Mouse (Mus musculus) neural tube, embryonic 12.5 days (tissue): ENCODE data around the gene Pard3. TPM values are rescaled to one million over a fixed set of nuclear protein-coding genes. Genes with fewer than 3 reads are reported as not detected.

Experiments used
- ATAC-seq: fragments of 200-750 bp; cut with Nextera tagmentation; 2 replicates; pipeline ENCODE4 v1.8.0; 2017; ENCODE audit warnings: low read depth, mild to moderate bottlenecking, moderate TSS enrichment, moderate library complexity; ENCODE audit not compliant: low FRiP score
- H3K27ac ChIP-seq: fragments of 300-500 bp; sonication (generic); 2 replicates; pipeline ENCODE4 v1.5.1; 2016
- H3K27me3 ChIP-seq: fragments of 300-500 bp; sonication (generic); replicated peaks from 2 replicates; pipeline ENCODE4 v1.6.1; 2016; ENCODE audit warnings: mild to moderate bottlenecking
- H3K36me3 ChIP-seq: fragments of 300-500 bp; sonication (generic); 2 replicates; pipeline ENCODE4 v1.6.1; 2016; ENCODE audit warnings: mild to moderate bottlenecking
- H3K4me1 ChIP-seq: fragments of 300-500 bp; sonication (generic); 2 replicates; pipeline ENCODE4 v1.6.1; 2016
- H3K4me2 ChIP-seq: fragments of 300-500 bp; sonication (generic); replicated peaks from 2 replicates; pipeline ENCODE4 v1.6.1; 2016; ENCODE audit warnings: mild to moderate bottlenecking
- H3K4me3 ChIP-seq: fragments of 300-500 bp; sonication (generic); 2 replicates; pipeline ENCODE4 v1.5.1; 2016
- H3K9ac ChIP-seq: fragments of 300-500 bp; sonication (generic); 2 replicates; pipeline ENCODE4 v1.6.1; 2016; ENCODE audit warnings: mild to moderate bottlenecking
- H3K9me3 ChIP-seq: fragments of 300-500 bp; sonication (generic); 2 replicates; pipeline ENCODE4 v1.6.1; 2016; ENCODE audit warnings: mild to moderate bottlenecking
- WGBS: fragments of 180-500 bp; shearing (Covaris S2); methylation state at CpG from one replicate; pipeline ENCODE4 v1.1.7; 2016; 5-methylcytosine and 5-hydroxymethylcytosine counted together
- polyA plus RNA-seq: library from polyadenylated mRNA; unstranded; fragments of >200 nt; fragmentation: Nextera tagmentation; extraction: Ambion mirVana; gene quantifications from 2 replicates; pipeline ENCODE4 v1.2.1, GENCODE M21; 2016

Gene Pard3
- polyA plus RNA-seq, 1 experiment from 2014 or later, result 41.1 TPM

DNA sequence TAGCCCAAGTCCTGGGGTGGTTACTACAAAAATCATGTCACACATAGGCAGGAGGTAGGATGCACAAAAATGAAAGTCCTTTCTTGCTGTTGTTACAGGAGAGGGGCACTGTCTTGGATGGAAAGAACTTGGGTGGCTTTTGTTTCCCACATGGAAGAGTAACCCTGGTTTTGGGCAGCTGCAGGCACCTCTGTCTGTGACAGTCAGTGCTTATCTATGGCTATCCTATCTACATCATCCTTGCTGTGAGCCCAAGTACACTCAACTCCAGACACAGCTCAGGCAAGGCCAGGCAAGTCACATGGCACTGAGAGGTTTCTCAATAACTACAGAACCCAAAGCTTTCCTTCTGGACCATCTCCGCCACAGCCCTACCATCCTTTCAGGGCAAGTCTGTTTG is 506.8 kb downstream of the Pard3 start:
- Histone ChIP-seq H3K36me3 (no peaks in the 10 kb centered on the region), H3K4me1 (0 out of 2 replicates have a peak, but pooled peaks cover 4% of the 10 kb centered on the region), H3K4me2 (no peak overlapping the region), H3K4me3 (no peak overlapping the region), H3K9me3 (no peaks in the 10 kb centered on the region), H3K9ac (no peak overlapping the region), H3K27ac (no peak overlapping the region), H3K27me3 (no peaks in the 10 kb centered on the region)
- 97% methylated on average over 1 of the region's 1 CpGs for WGBS
- ATAC-seq, result no peak

DNA sequence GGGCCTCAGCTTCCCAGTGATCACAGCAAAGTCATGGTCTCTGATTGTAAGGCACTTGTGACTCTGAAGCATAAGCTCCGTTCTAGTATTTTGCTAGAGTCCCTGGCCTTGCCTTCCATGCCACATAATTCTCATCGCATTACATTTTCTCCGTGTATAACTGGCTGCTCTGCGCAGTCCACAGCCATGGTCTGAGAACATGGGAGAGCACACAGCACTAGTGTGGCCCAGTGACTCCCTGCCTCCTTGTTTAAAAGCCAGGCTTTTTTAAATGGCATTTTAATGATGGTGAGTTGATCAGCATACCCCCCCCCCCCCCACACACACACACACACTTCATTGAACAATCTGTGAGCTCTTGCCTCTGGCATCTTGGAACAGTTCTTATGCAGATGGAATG is 508.8 kb downstream of the Pard3 start:
- no peak for ATAC-seq
- Histone ChIP-seq H3K9me3 (no peaks in the 10 kb centered on the region), H3K4me1 (0 out of 2 replicates have a peak, but pooled peaks cover 4% of the 10 kb centered on the region), H3K4me2 (no peak overlapping the region), H3K4me3 (no peak overlapping the region), H3K27me3 (no peaks in the 10 kb centered on the region), H3K9ac (no peak overlapping the region), H3K36me3 (no peaks in the 10 kb centered on the region), H3K27ac (no peak overlapping the region)
- WGBS, result 81% methylated on average over 4 of the region's 4 CpGs

DNA sequence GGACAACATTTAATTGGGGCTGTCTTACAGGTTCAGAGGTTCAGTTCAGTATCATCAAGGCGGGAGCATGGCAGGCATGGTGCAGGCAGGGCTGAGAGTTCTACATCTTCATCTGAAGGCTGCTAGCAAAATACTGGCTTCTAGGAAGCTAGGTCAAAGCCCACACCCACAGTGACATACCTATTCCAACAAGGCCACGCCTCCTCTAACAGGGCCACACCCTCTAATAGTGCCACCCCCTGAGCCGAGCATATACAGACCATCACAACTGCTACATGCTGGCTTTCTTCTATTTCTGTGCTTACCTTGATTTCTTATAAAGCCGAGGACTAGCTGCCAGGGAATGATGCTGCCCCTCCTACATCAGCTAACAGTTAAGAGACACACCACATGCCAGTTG is 513.0 kb downstream of the Pard3 start:
- H3K36me3 ChIP-seq, result no peaks in the 10 kb centered on the region
- H3K9ac ChIP-seq, result no peak overlapping the region
- H3K9me3 ChIP-seq, result no peaks in the 10 kb centered on the region
- H3K4me3 ChIP-seq, result no peak overlapping the region
- H3K27me3 ChIP-seq, result no peaks in the 10 kb centered on the region
- H3K4me1 ChIP-seq, result 0 out of 2 replicates have a peak, but pooled peaks cover 4% of the 10 kb centered on the region
- WGBS, result 94% methylated on average over 4 of the region's 4 CpGs
- no peak for ATAC-seq
- no peak overlapping the region for H3K27ac ChIP-seq
- H3K4me2 ChIP-seq, result no peak overlapping the region

DNA sequence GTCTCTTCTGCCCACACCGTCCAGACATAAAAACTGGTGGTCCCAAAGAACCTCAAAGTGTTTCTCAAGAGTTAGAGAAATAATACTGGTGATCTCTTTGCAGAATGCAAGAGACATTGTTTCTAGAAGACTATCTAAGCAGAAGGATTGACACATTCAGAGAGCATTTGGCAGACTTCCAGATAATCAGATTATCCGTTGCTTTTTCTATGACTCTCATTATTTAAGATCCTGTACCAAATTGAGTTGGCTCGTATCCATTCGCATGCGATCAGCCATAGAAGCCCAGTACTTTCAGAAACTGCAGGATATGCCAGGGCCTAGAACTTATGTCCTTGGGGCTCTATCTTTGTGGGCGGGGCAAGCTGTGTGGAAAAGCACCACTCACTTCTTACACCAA is 514.0 kb downstream of the Pard3 start:
- H3K4me2 ChIP-seq, result no peak overlapping the region

DNA sequence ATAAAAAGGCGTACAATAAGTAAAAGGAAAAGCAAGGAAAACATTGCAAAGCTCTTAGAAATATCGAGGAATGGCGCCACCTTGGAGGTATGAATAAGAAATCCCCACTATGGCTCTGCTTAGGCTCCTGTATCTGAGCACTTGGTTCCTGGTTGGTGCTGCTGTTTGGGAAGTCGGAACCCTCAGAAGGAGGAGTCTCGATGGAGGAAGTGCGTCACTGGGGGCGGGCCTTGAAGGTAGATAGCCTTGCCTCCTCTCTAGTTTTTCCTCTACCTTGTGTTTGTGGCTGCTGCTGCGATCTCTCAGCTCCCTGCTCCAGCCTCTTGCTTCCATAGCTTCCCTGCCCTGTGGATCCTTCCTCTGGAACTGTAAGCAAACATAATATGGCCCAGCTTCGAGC is 515.7 kb downstream of the Pard3 start:
- Histone ChIP-seq H3K27ac (no peak overlapping the region), H3K27me3 (no peaks in the 10 kb centered on the region), H3K4me3 (no peak overlapping the region), H3K4me2 (no peak overlapping the region), H3K4me1 (no peaks in the 10 kb centered on the region), H3K36me3 (no peaks in the 10 kb centered on the region), H3K9me3 (no peaks in the 10 kb centered on the region), H3K9ac (no peak overlapping the region)
- no peak for ATAC-seq
- WGBS, result 88% methylated on average over 9 of the region's 9 CpGs

More for the DNA sequence above, 514.0 kb downstream of the Pard3 start:
- no peaks in the 10 kb centered on the region for H3K27me3 ChIP-seq
- no peak for ATAC-seq
- no peaks in the 10 kb centered on the region for H3K4me1 ChIP-seq
- WGBS, result 84% methylated on average over 6 of the region's 6 CpGs
- H3K36me3 ChIP-seq, result no peaks in the 10 kb centered on the region
- no peak overlapping the region for H3K9ac ChIP-seq
- H3K4me3 ChIP-seq, result no peak overlapping the region
- H3K9me3 ChIP-seq, result no peaks in the 10 kb centered on the region
- no peak overlapping the region for H3K27ac ChIP-seq

DNA sequence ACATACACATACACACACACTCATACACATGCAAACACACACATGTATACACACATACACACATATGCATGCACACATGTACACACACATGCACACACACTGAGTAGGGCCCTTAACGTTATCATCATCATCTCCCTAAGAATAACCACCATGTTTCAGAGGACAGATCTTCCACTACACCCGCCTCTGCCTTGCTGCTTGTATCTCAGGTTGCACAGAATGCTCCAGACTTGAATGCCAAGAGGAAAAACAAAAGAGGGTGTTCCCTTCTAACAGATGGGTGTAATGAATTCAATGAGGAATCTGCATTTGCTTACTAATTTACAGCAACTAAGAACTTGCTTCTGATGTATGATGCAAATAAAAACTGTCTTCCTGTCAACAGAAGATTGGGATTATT is 519.7 kb downstream of the Pard3 start:
- no peak overlapping the region for H3K27ac ChIP-seq
- no peak for ATAC-seq
- 82% methylated on average over 2 of the region's 2 CpGs for WGBS
- no peak overlapping the region for H3K9ac ChIP-seq
- no peak overlapping the region for H3K4me3 ChIP-seq
- H3K27me3 ChIP-seq, result no peaks in the 10 kb centered on the region
- H3K36me3 ChIP-seq, result no peaks in the 10 kb centered on the region
- H3K9me3 ChIP-seq, result no peaks in the 10 kb centered on the region
- H3K4me2 ChIP-seq, result no peak overlapping the region
- H3K4me1 ChIP-seq, result no peaks in the 10 kb centered on the region

DNA sequence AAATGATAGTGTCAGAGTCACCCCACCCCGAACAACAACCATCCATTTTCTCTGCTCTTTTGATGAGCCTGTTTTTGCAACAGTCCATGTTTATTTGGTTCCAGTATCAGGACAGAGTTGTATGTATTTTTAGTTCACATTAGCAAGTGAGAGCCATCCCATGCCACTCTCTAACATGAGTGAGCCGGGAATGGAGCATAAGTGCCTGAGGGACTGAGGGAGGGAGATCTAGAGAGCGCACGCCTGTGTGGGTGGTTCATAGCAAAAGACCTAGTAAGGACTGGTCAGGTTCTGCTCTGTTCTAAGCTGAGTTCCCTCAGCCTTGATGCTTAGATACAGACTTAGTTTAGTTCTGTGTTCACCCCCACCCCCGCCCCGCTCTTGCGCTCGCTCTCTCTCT is 521.9 kb downstream of the Pard3 start:
- Histone ChIP-seq H3K9ac (no peak overlapping the region), H3K4me2 (no peak overlapping the region), H3K4me3 (no peak overlapping the region), H3K9me3 (no peaks in the 10 kb centered on the region), H3K4me1 (no peaks in the 10 kb centered on the region), H3K27ac (no peak overlapping the region), H3K27me3 (no peaks in the 10 kb centered on the region), H3K36me3 (no peaks in the 10 kb centered on the region)
- no peak for ATAC-seq
- 91% methylated on average over 8 of the region's 8 CpGs for WGBS

DNA sequence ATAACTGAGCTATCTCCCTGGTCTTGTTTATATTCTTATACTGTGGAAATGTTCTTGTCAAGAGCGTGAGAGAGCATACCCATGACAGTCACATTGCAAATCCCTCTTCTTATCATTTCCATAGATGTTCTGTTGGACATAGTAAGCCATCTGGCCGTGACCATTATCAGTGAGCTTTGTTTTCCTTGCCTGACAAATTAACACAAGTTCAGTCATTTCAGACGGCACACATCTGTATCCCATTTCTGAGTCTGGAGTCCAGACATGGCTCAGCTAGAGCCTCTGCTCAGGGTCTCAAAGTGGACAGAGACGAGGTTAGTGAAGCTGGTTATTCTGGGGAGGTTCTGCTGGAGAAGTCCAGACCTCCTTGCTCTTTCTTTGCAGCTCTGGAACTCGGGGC is 523.0 kb downstream of the Pard3 start:
- Histone ChIP-seq H3K27ac (no peak overlapping the region), H3K4me1 (no peaks in the 10 kb centered on the region), H3K9ac (no peak overlapping the region), H3K27me3 (no peaks in the 10 kb centered on the region), H3K4me2 (no peak overlapping the region), H3K9me3 (no peaks in the 10 kb centered on the region), H3K4me3 (no peak overlapping the region), H3K36me3 (no peaks in the 10 kb centered on the region)
- ATAC-seq, result no peak
- WGBS, result 74% methylated on average over 5 of the region's 5 CpGs

DNA sequence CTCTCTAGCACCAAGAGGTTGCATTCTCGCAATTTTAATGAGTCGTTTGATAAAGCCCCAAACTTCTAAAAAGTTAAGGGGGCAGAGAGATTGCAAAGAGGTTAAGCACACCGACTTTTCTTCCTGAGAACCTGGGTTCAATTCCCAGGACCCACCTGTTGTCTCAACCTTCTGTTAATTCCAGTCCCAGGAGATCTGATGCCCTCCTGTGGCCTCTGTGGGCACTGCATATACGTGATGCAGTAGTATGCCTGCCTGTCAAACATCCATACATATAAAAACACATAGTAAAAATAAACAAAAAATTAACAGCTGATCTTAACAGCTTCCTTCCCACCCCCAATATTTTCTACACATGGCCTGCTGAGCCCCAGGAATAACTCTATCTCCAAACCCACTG is 524.6 kb downstream of the Pard3 start:
- Histone ChIP-seq H3K4me3 (no peak overlapping the region), H3K27ac (no peak overlapping the region), H3K4me1 (no peaks in the 10 kb centered on the region), H3K4me2 (no peak overlapping the region), H3K27me3 (no peaks in the 10 kb centered on the region), H3K36me3 (no peaks in the 10 kb centered on the region), H3K9ac (no peak overlapping the region), H3K9me3 (no peaks in the 10 kb centered on the region)
- no peak for ATAC-seq
- WGBS, result 72% methylated on average over 4 of the region's 4 CpGs

DNA sequence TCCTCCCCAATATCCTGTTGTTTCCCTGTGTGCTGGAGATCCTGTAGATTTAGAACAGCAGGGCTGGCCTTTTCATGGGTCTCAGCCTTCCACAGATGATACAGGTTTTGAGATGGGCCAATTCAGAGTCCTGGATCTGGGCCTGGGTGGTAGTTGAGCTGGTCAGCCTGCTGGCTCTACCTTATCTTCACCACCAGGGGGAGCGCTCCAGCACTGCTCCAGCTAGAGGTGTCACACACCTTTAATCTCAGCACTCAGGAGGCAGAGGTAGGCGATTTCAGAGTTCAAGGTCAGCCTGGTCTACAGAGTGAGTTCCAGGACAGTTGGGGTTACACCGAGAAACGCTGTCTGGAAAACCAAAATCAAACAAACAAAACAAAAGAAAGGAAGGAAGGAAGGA is 525.6 kb downstream of the Pard3 start:
- H3K27ac ChIP-seq, result no peak overlapping the region
- no peaks in the 10 kb centered on the region for H3K4me1 ChIP-seq
- no peaks in the 10 kb centered on the region for H3K9me3 ChIP-seq
- no peak overlapping the region for H3K4me3 ChIP-seq
- peaks cover 6% of the 10 kb centered on the region; the same call in 1 of the 2 replicates for H3K36me3 ChIP-seq
- WGBS, result 50% methylated on average over 4 of the region's 4 CpGs
- H3K27me3 ChIP-seq, result no peaks in the 10 kb centered on the region
- no peak overlapping the region for H3K4me2 ChIP-seq
- no peak overlapping the region for H3K9ac ChIP-seq
- no peak for ATAC-seq

DNA sequence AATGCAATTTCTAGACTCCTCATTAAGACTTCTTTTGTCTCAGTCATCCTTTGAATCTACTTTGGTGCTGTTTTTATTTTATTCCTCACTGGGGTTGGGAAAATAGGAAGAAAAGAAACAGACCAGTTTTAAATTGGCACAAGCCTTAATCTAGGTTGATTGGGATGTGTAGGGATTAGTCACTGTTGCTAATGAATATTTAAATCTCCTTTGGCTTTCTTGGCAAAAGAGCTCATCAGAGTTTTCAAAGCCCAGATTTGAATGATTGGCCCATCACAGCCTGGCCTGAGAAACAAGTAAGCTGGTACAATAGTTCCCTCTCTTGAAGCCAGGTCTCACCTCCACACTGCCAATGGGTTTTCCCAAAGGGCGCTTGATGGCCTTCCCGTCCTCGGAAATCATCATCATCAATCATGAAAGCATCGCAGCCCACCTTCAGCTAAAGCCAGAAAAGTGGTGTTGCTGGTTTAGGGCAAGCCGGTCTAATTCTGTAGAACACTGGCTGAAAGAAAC is 527.0 kb downstream of the Pard3 start:
- H3K4me1 ChIP-seq, result no peaks in the 10 kb centered on the region
- H3K36me3 ChIP-seq, result peaks cover 8% of the 10 kb centered on the region; the same call in 1 of the 2 replicates
- no peaks in the 10 kb centered on the region for H3K27me3 ChIP-seq
- H3K27ac ChIP-seq, result no peak overlapping the region
- no peak for ATAC-seq
- H3K4me3 ChIP-seq, result no peak overlapping the region
- WGBS, result 72% methylated on average over 5 of the region's 5 CpGs
- H3K4me2 ChIP-seq, result no peak overlapping the region
- H3K9me3 ChIP-seq, result no peaks in the 10 kb centered on the region
- no peak overlapping the region for H3K9ac ChIP-seq

DNA sequence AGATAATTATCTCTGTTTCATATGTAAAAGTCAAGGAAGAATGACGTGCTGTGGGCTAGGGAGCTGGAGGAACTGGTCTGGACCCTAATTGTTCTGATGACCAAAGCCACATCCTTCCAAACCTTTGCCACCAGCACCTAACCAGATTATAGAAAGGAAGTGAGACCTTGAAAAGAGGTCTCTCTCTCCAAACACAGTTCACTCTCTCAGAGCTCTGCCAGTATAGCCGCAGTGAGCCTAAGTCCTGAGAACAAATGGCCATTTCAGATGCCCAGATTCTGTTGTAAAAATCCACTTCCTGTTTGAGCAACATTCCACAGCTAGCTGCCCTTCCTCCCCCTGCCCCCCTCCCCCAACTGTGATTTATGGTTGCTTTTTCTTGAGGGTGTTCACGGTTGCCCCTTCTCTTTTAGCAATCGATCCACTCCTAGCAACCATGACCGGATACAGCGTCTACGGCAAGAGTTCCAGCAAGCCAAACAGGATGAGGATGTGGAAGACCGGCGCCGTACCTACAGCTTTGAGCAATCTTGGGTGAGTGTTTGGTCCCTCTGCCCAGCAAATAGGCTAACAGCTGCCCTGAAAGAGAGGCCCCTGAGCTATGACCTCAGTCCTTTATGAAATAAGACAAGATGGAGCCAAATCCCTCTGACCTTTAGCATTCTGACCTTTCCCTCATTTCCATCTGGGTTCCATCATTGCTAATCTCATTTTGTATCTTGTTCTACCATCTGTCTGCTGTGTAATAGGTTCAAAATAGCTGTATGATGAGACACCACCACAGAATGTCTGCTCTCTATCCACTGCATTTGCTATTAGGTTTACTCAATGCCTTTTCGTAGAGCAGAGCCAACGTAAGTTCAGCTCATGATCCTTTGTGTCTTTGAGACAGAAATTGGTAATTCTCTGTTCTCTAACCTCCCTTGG is 529.2 kb downstream of the Pard3 start:
- H3K36me3 ChIP-seq, result peaks cover 8% of the 10 kb centered on the region; the same call in 1 of the 2 replicates
- no peaks in the 10 kb centered on the region for H3K4me1 ChIP-seq
- no peak overlapping the region for H3K4me2 ChIP-seq
- H3K27me3 ChIP-seq, result no peaks in the 10 kb centered on the region
- no peak overlapping the region for H3K9ac ChIP-seq
- H3K27ac ChIP-seq, result no peak overlapping the region
- H3K4me3 ChIP-seq, result no peak overlapping the region
- ATAC-seq, result no peak
- 44% methylated on average over 12 of the region's 12 CpGs for WGBS
- H3K9me3 ChIP-seq, result no peaks in the 10 kb centered on the region

DNA sequence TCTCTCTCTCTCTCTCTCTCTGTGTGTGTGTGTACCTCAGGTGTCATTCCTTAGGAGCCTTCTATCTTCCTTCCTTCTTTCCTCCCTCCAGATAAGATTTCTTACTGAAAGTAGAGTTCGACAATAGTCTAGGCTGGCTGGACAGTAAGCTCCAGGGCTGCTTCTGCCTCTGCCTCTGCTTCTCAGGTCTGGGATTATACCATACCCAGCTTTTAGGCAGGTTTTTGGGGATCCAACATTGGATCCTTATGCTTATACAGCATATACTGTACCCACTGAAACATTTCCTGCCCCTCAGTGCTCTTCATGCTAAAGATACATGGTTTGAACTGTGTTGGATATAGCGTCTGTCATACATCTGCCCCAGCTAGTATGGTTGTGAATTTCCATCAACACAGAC is 536.9 kb downstream of the Pard3 start:
- Histone ChIP-seq H3K27me3 (no peaks in the 10 kb centered on the region), H3K4me1 (no peaks in the 10 kb centered on the region), H3K9me3 (no peaks in the 10 kb centered on the region), H3K4me3 (no peak overlapping the region), H3K27ac (no peak overlapping the region), H3K4me2 (no peak overlapping the region), H3K36me3 (peaks cover 6% of the 10 kb centered on the region; the same call in 1 of the 2 replicates), H3K9ac (no peak overlapping the region)
- ATAC-seq, result no peak
- WGBS, result 100% methylated on average over 2 of the region's 2 CpGs
